In genomic region chr3:122573426-122574286, GRCm38 (mm10) we compare ENCODE assay signal across 12 mouse cellular contexts. TPM values are rescaled to one million over a fixed set of nuclear protein-coding genes. Genes with fewer than 3 reads are reported as not detected.
DNase-seq lines count a peak whose midpoint lies in the region; ATAC-seq and TF ChIP-seq lines count a peak whose summit lies in the region.
"Had no signal": no experiment of that assay in that cellular context is flagged by ENCODE, and none has a peak within 500 bp of the region (broad histone marks: within the 10 kb centered on the region; RNA-seq: fewer than 3 reads in every experiment).

No protein-coding gene starts in this region.

- no peak for ATAC-seq in intestine, embryonic 15.5 days

- no peak overlapping the region for H3K9ac ChIP-seq in intestine, embryonic 15.5 days
- H3K9ac ChIP-seq: heart, embryonic 15.5 days; liver, embryonic 15.5 days had no signal

- WGBS in intestine, embryonic 15.5 days = 83% methylated on average over 5 of the region's 5 CpGs

- H3K4me3 ChIP-seq in brown adipose tissue, adult 24 weeks (ENCODE audit: insufficient read depth, low read depth, low read length) = no peak overlapping the region
- H3K4me3 ChIP-seq in gastrocnemius, adult 2 months = no peak overlapping the region
- H3K4me3 ChIP-seq in intestine, embryonic 15.5 days (replicated peaks) = no peak overlapping the region
- H3K4me3 ChIP-seq: heart, embryonic 15.5 days; liver, embryonic 15.5 days had no signal

- peak overlapping the region; percentile 39; the same call in 1 of the 2 replicates for H3K27ac ChIP-seq in brown adipose tissue, adult 24 weeks (replicated peaks; ENCODE audit: low read depth, low read length)
- no peak overlapping the region for H3K27ac ChIP-seq in gastrocnemius, adult 2 months
- H3K27ac ChIP-seq in intestine, embryonic 15.5 days = no peak overlapping the region
- H3K27ac ChIP-seq: heart, embryonic 15.5 days; liver, embryonic 15.5 days had no signal

- intact Hi-C loops in left cerebral cortex, postnatal 25 days (cut with DNase I) = no loop called here
- intact Hi-C loops in gastrocnemius, adult 2 months (cut with DNase I) = no loop called here

- TF ChIP-seq CTCF in gastrocnemius, adult 2 months (IDR thresholded peaks at IDR 0.05) = no peak

- H3K4me1 ChIP-seq in brown adipose tissue, adult 24 weeks (ENCODE audit: control insufficient read depth, insufficient read depth, insufficient read length, low read length) = peaks cover 11% of the 10 kb centered on the region; the same call in 1 of the 2 replicates
- no peaks in the 10 kb centered on the region for H3K4me1 ChIP-seq in intestine, embryonic 15.5 days (replicated peaks)
- H3K4me1 ChIP-seq: heart, embryonic 15.5 days; liver, embryonic 15.5 days had no signal

- H3K36me3 ChIP-seq in intestine, embryonic 15.5 days = 0 out of 2 replicates have a peak, but pooled peaks cover 3% of the 10 kb centered on the region
- H3K36me3 ChIP-seq: heart, embryonic 15.5 days; liver, embryonic 15.5 days had no signal

- peak; percentile 16 to 45 for DNase-seq in lung, adult 18-20 months
- DNase-seq in lung, postnatal 4 days = no peak
- DNase-seq in left cerebral cortex, postnatal 25 days (ENCODE audit: low spot score in 2 of 2) = peak; percentile 44 to 82
- DNase-seq in right cerebral cortex, postnatal 36 days (ENCODE audit: low spot score in 2 of 2) = peak; percentile 39 to 41
- DNase-seq in adrenal gland, postnatal 36 days = no peak
- DNase-seq in gastrocnemius, adult 2 months = no peak
- DNase-seq: adrenal gland, postnatal 10 days; thymus, adult 2 months had no signal

- no peaks in the 10 kb centered on the region for H3K9me3 ChIP-seq in intestine, embryonic 15.5 days
- H3K9me3 ChIP-seq: heart, embryonic 15.5 days; liver, embryonic 15.5 days had no signal

- no peaks in the 10 kb centered on the region for H3K27me3 ChIP-seq in intestine, embryonic 15.5 days (replicated peaks)
- H3K27me3 ChIP-seq: heart, embryonic 15.5 days; liver, embryonic 15.5 days had no signal

- no peak overlapping the region for H3K4me2 ChIP-seq in intestine, embryonic 15.5 days (replicated peaks)
- H3K4me2 ChIP-seq: heart, embryonic 15.5 days; liver, embryonic 15.5 days had no signal

RNA-seq across cellular contexts. Expression of gene Fnbp1l, which starts 45.9 kb away (rescaled TPM):
- 9.3 and 10.3 TPM in 2 replicates for polyA plus RNA-seq in brown adipose tissue, adult 24 weeks (2012; ENCODE audit: insufficient read depth, insufficient read length, missing spikeins)
- total RNA-seq in left cerebral cortex, postnatal 25 days (2021) = 100 to 1,000 TPM; 110 to 118 TPM
- total RNA-seq in adrenal gland, postnatal 36 days (2021) = 10 to 100 TPM; 16.8 to 21.5 TPM
- total RNA-seq in gastrocnemius, adult 2 months (2021) = 1 to 10 TPM; 3.6 to 6.9 TPM
- 40.0 and 43.1 TPM in 2 replicates for polyA plus RNA-seq in intestine, embryonic 15.5 days (2015; fragmentation: Nextera tagmentation; extraction: Ambion mirVana)

Comparison
In these comparisons a context has a peak if more than half of its experiments do, and no peak if none do; other contexts are left out.
1. DNase-seq: peak in lung, adult 18-20 months (2 of 2), left cerebral cortex, postnatal 25 days (2 of 2) and right cerebral cortex, postnatal 36 days (2 of 2); none in lung, postnatal 4 days (0 of 2), adrenal gland, postnatal 36 days (0 of 2) and gastrocnemius, adult 2 months (single experiment).
2. RNA of gene Fnbp1l, which starts 45.9 kb away (total RNA-seq): 110 to 118 TPM in left cerebral cortex, postnatal 25 days; 16.8 to 21.5 TPM in adrenal gland, postnatal 36 days and 3.6 to 6.9 TPM in gastrocnemius, adult 2 months; every median in the first group is over 4 times any median in the second.